Mouse (Mus musculus) CH12.LX (cell line): Measurements from ENCODE around the gene Ins2. TPM values are rescaled to one million over a fixed set of nuclear protein-coding genes. Genes with fewer than 3 reads are reported as not detected.

Source experiments
- DNase-seq: peaks from one replicate; pipeline ENCODE4 v3.0.0-alpha.2; 2013; ENCODE audit errors: extremely low read depth
- H3K27ac ChIP-seq: 2 replicates; pipeline ENCODE4 v1.5.1; 2012; ENCODE audit warnings: low read depth, mild to moderate bottlenecking, control low read depth, moderate library complexity; ENCODE audit not compliant: insufficient read depth
- H3K27me3 ChIP-seq: replicated peaks from 2 replicates; pipeline ENCODE3; 2012; ENCODE audit warnings: inconsistent platforms
- H3K36me3 ChIP-seq, 2 experiments: replicated peaks in 1 of 2; 2 replicates each; pipeline versions ENCODE3 to v1.6.1; 2012; ENCODE audit warnings: inconsistent platforms in 1 of 2, low read length in 1 of 2, mild to moderate bottlenecking in 1 of 2, mixed read lengths in 1 of 2, moderate library complexity in 1 of 2; ENCODE audit not compliant: control insufficient read depth in 1 of 2, insufficient read depth in 1 of 2
- H3K4me1 ChIP-seq, 2 experiments: 2 replicates each; pipeline ENCODE4 v1.6.1; 2012; ENCODE audit warnings: inconsistent platforms in 1 of 2, moderate library complexity in 1 of 2; ENCODE audit not compliant: insufficient read depth in 2 of 2, control insufficient read depth in 1 of 2
- H3K4me2 ChIP-seq: 2 replicates; pipeline ENCODE4 v1.6.1; 2012; ENCODE audit warnings: low read depth, mild to moderate bottlenecking, control low read depth; ENCODE audit not compliant: poor library complexity, insufficient read depth, severe bottlenecking
- H3K4me3 ChIP-seq, 3 experiments: fragments of 150-350 bp in 1 of 3; sonication (generic) in 1 of 3; replicated peaks in 1 of 3; 2 replicates each; pipeline versions ENCODE3 to v1.5.1; 2011 to 2012; ENCODE audit warnings: low read depth in 2 of 3, low read length in 2 of 3, mild to moderate bottlenecking in 2 of 3, moderate library complexity in 2 of 3, control low read depth in 1 of 3, improper control_type of control experiment in 1 of 3, inconsistent platforms in 1 of 3, mixed read lengths in 1 of 3; ENCODE audit not compliant: poor library complexity in 1 of 3
- H3K79me2 ChIP-seq: replicated peaks from 2 replicates; pipeline ENCODE4 v1.6.1; 2012; ENCODE audit warnings: mild to moderate bottlenecking, moderate library complexity; ENCODE audit not compliant: control insufficient read depth, poor library complexity, insufficient read depth, severe bottlenecking; ENCODE audit errors: extremely low read depth
- H3K9ac ChIP-seq: 2 replicates; pipeline ENCODE4 v1.6.1; 2012; ENCODE audit warnings: low read depth, mild to moderate bottlenecking, control low read depth, moderate library complexity; ENCODE audit not compliant: insufficient read depth
- H3K9me3 ChIP-seq: replicated peaks from 2 replicates; pipeline ENCODE3; 2012; ENCODE audit warnings: low read length, inconsistent platforms, mixed read lengths
- CHD1 ChIP-seq: IDR thresholded peaks from 2 replicates; pipeline ENCODE4 v1.6.1; 2012; ENCODE audit warnings: low read depth, low read length, improper control_type of control experiment, inconsistent platforms
- CTCF ChIP-seq, 2 experiments: IDR thresholded peaks in 1 of 2; conservative IDR thresholded peaks in 1 of 2; 2 replicates each; pipeline ENCODE4 v1.5.1; 2011 to 2012; ENCODE audit warnings: low read depth in 2 of 2, low read length in 2 of 2, improper control_type of control experiment in 1 of 2, inconsistent platforms in 1 of 2, mild to moderate bottlenecking in 1 of 2, moderate library complexity in 1 of 2
- E2F4 ChIP-seq: IDR thresholded peaks from 2 replicates; pipeline ENCODE4 v1.6.1; 2011; ENCODE audit warnings: low read depth, low read length, improper control_type of control experiment; ENCODE audit not compliant: insufficient replicate concordance
- EP300 ChIP-seq: IDR thresholded peaks from 2 replicates; pipeline ENCODE4 v1.6.1; 2011; ENCODE audit warnings: low read length, improper control_type of control experiment
- HCFC1 ChIP-seq: IDR thresholded peaks from 2 replicates; pipeline ENCODE4 v1.6.1; 2012; ENCODE audit warnings: low read depth, mild to moderate bottlenecking, inconsistent platforms, low read length, improper control_type of control experiment
- IRF4 ChIP-seq: IDR thresholded peaks from 2 replicates; pipeline ENCODE4 v1.6.1; 2014; ENCODE audit warnings: low read depth, mild to moderate bottlenecking, inconsistent platforms, low read length, improper control_type of control experiment
- JUN ChIP-seq: IDR thresholded peaks from 2 replicates; pipeline ENCODE4 v1.6.1; 2011; ENCODE audit warnings: low read depth, mild to moderate bottlenecking, low read length, improper control_type of control experiment, moderate library complexity; ENCODE audit not compliant: insufficient read depth
- KAT2A ChIP-seq: IDR thresholded peaks from 2 replicates; pipeline ENCODE4 v1.6.1; 2012; ENCODE audit warnings: low read length, improper control_type of control experiment, inconsistent platforms; ENCODE audit not compliant: insufficient replicate concordance
- MEF2A ChIP-seq: IDR thresholded peaks from 2 replicates; pipeline ENCODE4 v1.6.1; 2014; ENCODE audit warnings: low read depth, mild to moderate bottlenecking, inconsistent platforms, low read length, improper control_type of control experiment, borderline replicate concordance
- MYC ChIP-seq: IDR thresholded peaks from 2 replicates; pipeline ENCODE4 v1.6.1; 2011; ENCODE audit warnings: low read depth, mild to moderate bottlenecking, improper control_type of control experiment, low read length
- NELFE ChIP-seq: IDR thresholded peaks from 2 replicates; pipeline ENCODE4 v1.6.1; 2011; ENCODE audit warnings: low read depth, low read length, improper control_type of control experiment
- NRF1 ChIP-seq: IDR thresholded peaks from 2 replicates; pipeline ENCODE4 v1.6.1; 2014; ENCODE audit warnings: low read depth, mild to moderate bottlenecking, inconsistent platforms, low read length, improper control_type of control experiment, moderate library complexity
- PAX5 ChIP-seq: IDR thresholded peaks from 2 replicates; pipeline ENCODE4 v1.6.1; 2012; ENCODE audit warnings: low read length, inconsistent platforms, mixed read lengths
- SIN3A ChIP-seq: IDR thresholded peaks from 2 replicates; pipeline ENCODE4 v1.6.1; 2012; ENCODE audit warnings: low read length, improper control_type of control experiment, inconsistent platforms
- SMC3 ChIP-seq: IDR thresholded peaks from 2 replicates; pipeline ENCODE4 v1.6.1; 2011; ENCODE audit warnings: low read depth, low read length, improper control_type of control experiment
- TBP ChIP-seq: conservative IDR thresholded peaks from 2 replicates; pipeline ENCODE4 v1.6.1; 2011; ENCODE audit warnings: low read depth, low read length, improper control_type of control experiment
- TCF12 ChIP-seq: IDR thresholded peaks from 2 replicates; pipeline ENCODE4 v1.6.1; 2014; ENCODE audit warnings: low read depth, mild to moderate bottlenecking, inconsistent platforms, low read length, improper control_type of control experiment
- UBTF ChIP-seq: IDR thresholded peaks from 2 replicates; pipeline ENCODE4 v1.6.1; 2012; ENCODE audit warnings: low read depth, mild to moderate bottlenecking, inconsistent platforms, low read length, improper control_type of control experiment, moderate library complexity
- USF1 ChIP-seq: IDR thresholded peaks from 2 replicates; pipeline ENCODE4 v1.6.1; 2014; ENCODE audit warnings: low read depth, mild to moderate bottlenecking, inconsistent platforms, low read length, improper control_type of control experiment
- USF2 ChIP-seq: conservative IDR thresholded peaks from 2 replicates; pipeline ENCODE4 v1.6.1; 2011; ENCODE audit warnings: low read depth, low read length, improper control_type of control experiment
- ZNF384 ChIP-seq: IDR thresholded peaks from 2 replicates; pipeline ENCODE4 v1.6.1; 2012; ENCODE audit warnings: low read depth, low read length, improper control_type of control experiment, inconsistent platforms
- dilution Hi-C: fragments of 300-500 bp; cut with MboI; formaldehyde crosslinking; loops from 2 replicates; pipeline ENCODE4 v1.14.3; 2020; ENCODE audit warnings: low sequenced_read_pairs; ENCODE audit not compliant: extremely low pct_unique_long_range_greater_than_20kb, extremely low pct_ligation_motif_present
- in situ Hi-C: fragments of 300-500 bp; cut with MboI; formaldehyde crosslinking; loops from 3 replicates; pipeline ENCODE4 v1.14.3; 2019; ENCODE audit warnings: low sequenced_read_pairs, low pct_ligation_motif_present, low pct_unique_long_range_greater_than_20kb, mixed read lengths
- polyA plus RNA-seq: library from polyadenylated mRNA; unstranded; fragments of >175 nt; gene quantifications from 2 replicates; pipeline ENCODE4 v1.2.1, GENCODE M21; 2012; ENCODE audit warnings: low read depth; ENCODE audit not compliant: insufficient read length
- total RNA-seq, 2 experiments: library from RNA; depleted of rRNA; stranded (reverse); fragments of 300-350 nt in 1 of 2; fragments of >200 nt in 1 of 2; gene quantifications; 2 replicates each; pipeline ENCODE4 v1.2.3; 2012 to 2014

The Ins2 gene
- total and polyA plus RNA-seq, 3 experiments, result not detected

DNA sequence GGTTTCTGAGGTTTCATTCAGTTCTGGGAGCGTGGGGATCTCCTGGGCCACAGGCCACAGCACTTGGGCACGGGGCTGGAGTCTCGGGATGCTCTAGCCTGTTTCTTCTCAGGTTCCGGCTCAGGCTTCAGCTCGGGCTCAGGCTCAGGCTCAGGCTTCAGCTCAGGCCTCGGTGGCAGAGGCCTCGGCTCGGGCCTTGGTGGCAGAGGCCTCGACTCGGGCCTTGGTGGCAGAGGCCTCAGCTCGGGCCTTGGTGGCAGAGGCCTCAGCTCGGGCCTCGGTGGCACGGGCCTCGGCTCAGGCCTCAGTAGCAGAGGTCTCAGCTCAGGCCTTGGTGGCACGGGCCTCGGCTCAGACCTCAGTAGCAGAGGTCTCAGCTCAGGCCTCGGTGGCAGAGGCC lies 75.7 kb downstream of the Ins2 start:
- in situ Hi-C loops, result no loop called here
- H3K27me3 ChIP-seq, result peaks cover 41% of the 10 kb centered on the region
- TF ChIP-seq SMC3 (no peak), CHD1 (no peak), ZNF384 (no peak), CTCF (conservative IDR thresholded peaks at IDR 0.05 in 1 of 2, IDR thresholded peaks at IDR 0.05 in 1 of 2; ENCODE audit: low read depth in 2 of 2, low read length in 2 of 2) (no peak), KAT2A (no peak), PAX5 (no peak), EP300 (no peak), NRF1 (no peak), USF1 (no peak), TBP (no peak), SIN3A (no peak), MEF2A (no peak), USF2 (no peak), MYC (no peak), NELFE (no peak), E2F4 (no peak), JUN (no peak), IRF4 (no peak)

GRCm38 (mm10) chr7:142666659-142667058 lies 76.5 kb downstream of the Ins2 start, which contains the start of gene Igf2:
Gene Igf2, minus strand, starts transcription at chr7:142666816.
- dilution Hi-C loops, result no loop called here
- H3K27ac ChIP-seq, result no peak within 1 kb of the TSS
- H3K79me2 ChIP-seq, result no peaks in the 10 kb centered on the region
- H3K9ac ChIP-seq, result no peak within 1 kb of the TSS
- TF ChIP-seq SIN3A (no peak), HCFC1 (no peak), UBTF (no peak), TCF12 (no peak)
- no peak within 1 kb of the TSS for H3K4me3 ChIP-seq
- peaks cover 20% of the 10 kb centered on the region for H3K9me3 ChIP-seq
- no peak within 1 kb of the TSS for H3K4me2 ChIP-seq
- H3K4me1 ChIP-seq, result no peaks in the 10 kb centered on the region
- no peaks in the 10 kb centered on the region for H3K36me3 ChIP-seq
- in situ Hi-C loops, result no loop called here
- H3K27me3 ChIP-seq, result peaks cover 48% of the 10 kb centered on the region
- DNase-seq, result no peak

More for the DNA sequence above, 75.7 kb downstream of the Ins2 start:
- Histone ChIP-seq H3K9ac (no peak overlapping the region), H3K27ac (no peak overlapping the region), H3K79me2 (no peaks in the 10 kb centered on the region), H3K36me3 (no peaks in the 10 kb centered on the region), H3K4me2 (no peak overlapping the region), H3K9me3 (peaks cover 22% of the 10 kb centered on the region), H3K4me3 (no peak overlapping the region), H3K4me1 (no peaks in the 10 kb centered on the region)
- DNase-seq, result no peak
- dilution Hi-C loops, result no loop called here
